Mouse (Mus musculus) adrenal gland, adult (tissue): ENCODE data around the gene A230050P20Rik.

Experiments
- DNase-seq, 2 experiments: peaks; one replicate each; pipeline ENCODE4 v3.0.0; 2022 to 2023; ENCODE audit warnings: low spot score in 1 of 2; ENCODE audit not compliant: inconsistent age in 2 of 2

The A230050P20Rik gene

DNA sequence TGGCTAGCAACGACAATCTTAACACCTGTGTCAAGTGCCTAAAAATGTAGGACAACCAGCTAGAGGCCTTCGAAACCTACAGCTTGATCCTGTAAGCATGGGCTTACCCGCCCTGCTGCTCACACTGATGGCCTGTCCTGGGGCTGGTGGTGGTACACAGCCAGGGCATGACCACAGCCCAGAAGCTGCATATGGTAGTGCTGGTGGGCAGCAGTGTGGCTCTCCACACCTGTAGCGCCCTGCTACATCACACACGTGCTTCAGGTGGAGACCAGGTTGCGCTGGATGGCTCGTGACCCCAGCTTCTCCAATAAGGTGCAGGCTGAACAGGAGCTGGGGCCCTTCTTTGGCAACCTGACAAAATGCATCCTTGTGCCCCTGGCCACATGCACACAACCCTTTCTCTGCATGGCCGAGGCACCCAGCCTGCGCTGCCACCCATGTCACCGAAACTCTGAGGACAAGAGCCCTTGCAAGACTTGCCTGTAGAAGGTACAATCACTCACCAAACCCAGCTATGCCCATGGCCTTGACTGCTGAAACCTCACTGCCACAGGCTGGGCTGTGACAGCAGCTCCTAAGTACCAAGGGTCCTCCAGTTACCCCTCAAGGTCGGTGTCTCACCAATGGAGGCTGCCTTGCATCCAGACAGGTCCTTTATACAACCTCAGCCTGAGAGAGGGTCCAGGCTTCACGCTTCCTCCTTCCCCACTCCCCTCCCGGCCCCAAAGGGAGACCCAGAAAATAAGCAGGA lies 25.3 kb downstream of the A230050P20Rik start:
- DNase-seq: no peak

DNA sequence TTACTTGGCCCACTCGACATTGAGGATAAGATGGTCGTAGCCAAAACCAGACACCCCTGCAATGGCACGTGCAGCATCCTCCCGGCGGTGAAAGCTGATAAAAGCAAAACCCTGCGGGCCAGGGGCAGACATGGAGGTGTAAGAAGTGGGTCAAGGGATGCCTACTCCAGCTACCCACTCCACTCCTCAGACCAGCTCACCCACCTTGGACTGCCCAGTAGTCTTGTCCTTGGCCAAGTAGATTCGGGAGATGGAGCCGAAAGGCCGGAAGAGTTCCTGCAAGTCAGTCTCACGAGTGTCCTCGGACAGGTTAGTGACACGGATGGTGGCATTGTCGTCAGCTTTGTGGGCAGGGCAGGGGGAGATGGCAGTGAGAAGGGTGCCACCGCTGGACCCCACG lies 26.2 kb downstream of the A230050P20Rik start:
- DNase-seq: no peak

DNA sequence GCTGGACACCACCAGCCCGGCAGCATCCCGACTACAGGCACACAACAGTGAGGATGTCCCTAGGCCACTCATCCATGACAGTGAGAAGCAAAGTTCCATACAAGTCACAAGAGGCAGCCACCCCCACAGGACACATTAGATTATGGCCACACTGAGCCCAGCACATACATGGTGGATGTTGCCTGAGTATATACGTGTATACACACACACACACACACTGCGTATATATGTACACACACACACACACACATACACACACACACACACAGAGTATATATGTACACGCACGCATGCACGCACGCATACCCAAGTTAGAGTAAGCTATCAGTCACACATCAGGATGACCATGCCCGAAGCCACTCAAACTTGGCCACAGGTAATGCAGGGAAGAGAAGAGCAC lies 26.9 kb downstream of the A230050P20Rik start:
- DNase-seq: no peak

DNA sequence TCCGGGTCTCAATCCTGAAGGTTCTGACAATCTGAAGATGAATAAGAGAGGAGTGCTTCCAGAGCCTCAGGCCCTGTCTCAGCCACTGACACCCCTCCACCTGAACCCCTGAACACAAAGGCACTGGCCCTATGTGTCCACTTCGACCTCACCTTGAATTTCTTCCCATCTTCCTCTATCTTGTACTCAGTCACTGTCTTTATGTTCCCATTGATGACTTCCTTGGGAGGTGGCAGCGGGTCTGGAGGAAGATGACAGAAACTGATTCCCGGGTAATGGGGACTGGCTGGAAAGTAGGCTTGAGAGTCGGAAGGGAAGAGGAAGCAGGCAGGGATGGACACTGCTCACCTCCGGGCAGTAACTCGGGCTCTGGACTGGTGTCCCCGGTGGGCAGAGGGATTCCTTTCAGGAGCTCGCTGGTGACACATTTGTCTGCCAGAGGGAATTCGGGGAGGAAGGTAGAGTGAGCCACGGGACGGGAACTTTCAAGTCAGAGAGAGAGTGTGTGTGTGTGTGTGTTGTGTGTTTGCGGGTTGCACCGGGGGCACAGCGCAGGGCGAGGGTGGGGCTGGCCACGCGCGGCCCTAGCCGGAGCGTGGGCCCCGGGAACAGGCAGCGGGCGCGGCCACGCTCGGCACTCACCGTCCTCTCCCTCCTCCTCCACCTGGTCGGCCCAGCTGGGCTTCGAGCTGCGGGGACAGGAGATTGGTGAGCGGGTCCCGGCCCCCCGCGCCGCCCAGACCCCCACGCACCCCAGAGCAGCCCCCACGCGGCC lies 29.5 kb downstream of the A230050P20Rik start:
- DNase-seq: peak in 1 of 2 experiments; percentile 58

DNA sequence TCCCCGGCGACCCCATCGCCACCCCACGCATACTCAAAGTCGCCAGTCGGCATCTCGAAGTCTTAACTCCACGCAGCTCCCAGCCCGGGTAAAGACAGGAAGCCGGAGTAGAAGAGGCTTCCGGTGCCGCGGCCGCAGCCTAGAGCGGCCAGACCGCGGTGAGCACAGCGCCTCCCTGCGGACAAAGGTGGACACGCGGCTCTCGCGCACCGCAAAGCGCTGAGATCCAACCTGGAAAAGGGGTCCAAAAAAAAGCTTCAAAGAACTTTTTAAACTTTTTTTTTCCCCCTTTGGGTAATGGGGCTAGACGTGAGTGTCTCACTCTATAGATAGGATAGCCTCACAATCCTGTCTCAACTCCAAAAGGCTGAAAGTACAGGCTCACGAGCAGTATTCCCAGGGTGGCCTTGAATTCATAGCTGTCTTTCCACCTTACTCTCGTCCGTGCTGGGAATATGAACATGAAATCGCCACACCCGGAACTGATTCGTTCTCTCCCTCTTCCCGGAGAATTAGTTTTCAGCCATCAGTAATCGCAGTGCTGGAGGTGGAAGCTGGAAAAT lies 30.1 kb downstream of the A230050P20Rik start, which contains the start of gene Eif3g:
Gene Eif3g (minus strand): TSS at position 113 of the 563 bp plus-strand sequence.
- DNase-seq: peak; percentile 90 to 95

DNA sequence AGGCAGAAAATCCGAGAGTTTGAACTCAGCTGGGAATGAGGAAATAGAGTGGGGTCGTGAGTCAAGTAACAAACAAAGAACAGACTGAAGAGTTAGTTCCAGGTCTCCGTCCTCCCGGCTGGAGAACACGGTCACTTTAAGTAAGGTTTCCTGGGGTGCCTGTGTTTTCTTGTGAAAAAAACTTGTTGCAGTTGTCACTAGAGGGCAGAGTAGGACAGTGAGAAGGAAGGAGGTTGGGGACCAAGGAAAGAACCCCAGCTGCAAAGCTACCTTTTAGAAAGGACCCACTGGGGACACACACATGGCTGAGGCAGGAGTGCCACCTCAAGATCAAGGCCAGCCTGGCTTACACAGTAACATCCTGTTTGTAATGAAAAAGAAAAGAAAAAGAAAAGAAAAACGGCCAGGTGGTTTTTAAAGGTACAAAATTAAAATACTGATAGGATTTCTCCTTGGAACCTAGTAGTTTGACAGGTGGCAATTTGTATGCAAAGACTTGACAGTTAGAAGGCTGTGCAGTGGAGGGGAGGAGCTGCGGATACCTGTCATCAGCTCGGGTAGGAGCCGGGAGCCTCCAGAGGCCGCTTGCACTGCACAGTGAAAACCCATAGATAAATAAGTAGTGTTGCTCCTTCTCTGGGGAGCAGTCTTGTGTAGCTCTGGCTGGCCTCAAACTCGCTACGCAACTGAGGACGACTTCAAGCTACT lies 33.2 kb downstream of the A230050P20Rik start:
- peak in 1 of 2 experiments; percentile 84 for DNase-seq

DNA sequence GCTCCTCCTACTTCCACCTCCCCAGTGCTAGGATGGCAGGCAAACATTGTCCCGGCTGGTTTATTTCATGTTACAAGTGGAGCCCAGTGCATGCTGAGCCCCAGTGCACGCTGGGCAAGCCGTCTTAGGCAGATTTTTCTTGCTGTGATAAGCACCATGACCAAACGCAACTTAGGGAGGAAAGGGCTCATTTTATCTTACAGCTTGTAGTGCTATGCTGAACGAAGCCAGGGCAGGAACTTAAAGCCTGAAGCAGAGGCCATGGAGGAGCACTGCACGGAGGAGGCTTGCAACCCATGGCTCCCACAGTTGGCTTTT lies 33.7 kb downstream of the A230050P20Rik start:
- DNase-seq: no peak

DNA sequence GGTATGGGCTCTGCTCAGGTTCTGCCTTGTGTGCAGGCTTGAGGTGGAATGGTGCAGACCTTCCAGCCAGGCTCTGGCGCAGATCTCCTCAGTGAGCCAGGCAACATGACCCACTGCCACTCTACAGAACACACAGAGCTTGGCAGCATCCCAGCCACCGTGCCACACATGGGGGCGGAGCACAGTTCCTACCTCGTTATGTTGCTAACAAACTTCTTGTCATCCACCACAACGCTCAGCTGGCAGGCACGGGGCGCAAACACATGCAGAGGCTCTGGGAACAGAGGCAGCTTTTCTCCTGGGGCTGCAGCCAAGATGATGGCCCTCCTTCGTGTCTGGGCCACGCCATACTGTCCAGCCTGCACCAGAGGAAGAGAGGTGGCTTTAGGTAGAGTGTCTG lies 41.5 kb downstream of the A230050P20Rik start:
- no peak for DNase-seq

DNA sequence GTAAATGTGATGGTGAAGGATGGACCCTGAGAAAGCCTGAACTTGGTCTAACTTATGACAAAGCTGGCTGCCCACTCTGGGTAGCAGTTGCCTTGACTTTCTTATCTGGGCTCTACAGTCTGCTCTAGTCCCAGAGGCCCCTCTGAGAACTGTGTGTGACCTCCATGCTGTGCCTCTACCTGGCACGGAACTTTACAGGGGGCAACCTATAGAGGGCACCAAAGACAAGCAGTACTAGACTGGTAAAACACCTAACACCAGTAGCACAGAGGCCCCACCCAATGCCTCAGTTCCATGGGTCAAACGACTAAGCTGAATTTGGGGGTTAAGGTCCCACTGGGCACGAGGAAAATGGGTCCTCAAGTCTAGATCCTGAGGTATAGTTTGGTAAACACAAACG lies 47.7 kb downstream of the A230050P20Rik start:
- DNase-seq: peak in 1 of 2 experiments; percentile 76

DNA sequence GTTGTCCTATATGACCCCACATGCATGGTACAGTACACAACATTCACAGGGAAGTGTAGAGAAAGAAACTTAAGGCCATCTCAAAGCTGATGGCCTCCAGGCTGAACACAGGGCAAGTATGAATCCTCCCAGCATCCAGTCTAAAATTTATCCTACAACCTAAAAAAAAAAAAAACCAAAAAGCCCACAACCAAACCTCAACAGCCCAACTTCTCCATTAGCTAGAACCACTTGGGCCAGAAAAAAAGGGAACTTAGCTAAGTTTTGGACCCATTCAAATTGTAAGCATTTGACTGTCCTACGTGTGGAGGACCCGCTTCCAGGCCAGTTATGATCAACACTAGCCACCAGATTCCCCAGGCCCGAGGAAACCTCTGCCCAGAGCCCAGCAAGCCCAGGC lies 54.8 kb downstream of the A230050P20Rik start:
- DNase-seq: no peak
